11 mouse cellular contexts compared by ENCODE assay signal in genomic region chr1:167288665-167289538, GRCm38 (mm10). TPM values are rescaled to one million over a fixed set of nuclear protein-coding genes. Genes with fewer than 3 reads are reported as not detected.
DNase-seq lines count a peak whose midpoint lies in the region; ATAC-seq and TF ChIP-seq lines count a peak whose summit lies in the region.
"Had no signal": no experiment of that assay in that cellular context is flagged by ENCODE, and none has a peak within 500 bp of the region (broad histone marks: within the 10 kb centered on the region; RNA-seq: fewer than 3 reads in every experiment).

No protein-coding gene starts in this region.

- no peak for ATAC-seq in forebrain, postnatal 0 days
- ATAC-seq in forebrain, embryonic 16.5 days, result no peak
- ATAC-seq in stomach, postnatal 0 days (ENCODE audit: low FRiP score, low TSS enrichment), result no peak; the same call in 1 of the 2 replicates

- H3K9ac ChIP-seq in forebrain, postnatal 0 days, result no peak overlapping the region
- no peak overlapping the region for H3K9ac ChIP-seq in forebrain, embryonic 16.5 days (replicated peaks; ENCODE audit: low read depth, low read length)
- H3K9ac ChIP-seq in stomach, postnatal 0 days (ENCODE audit: low read length), result no peak overlapping the region

- TF ChIP-seq EP300 in stomach, postnatal 0 days (optimal IDR thresholded peaks at IDR 0.05), result no peak

- H3K4me2 ChIP-seq in forebrain, postnatal 0 days (ENCODE audit: low read depth), result no peak overlapping the region
- no peak overlapping the region for H3K4me2 ChIP-seq in forebrain, embryonic 16.5 days (ENCODE audit: low read length)
- H3K4me2 ChIP-seq in stomach, postnatal 0 days (replicated peaks; ENCODE audit: low read depth), result no peak overlapping the region

- WGBS in forebrain, postnatal 0 days, result 50% methylated on average over 11 of the region's 11 CpGs
- WGBS in forebrain, embryonic 16.5 days, result 49% methylated on average over 11 of the region's 11 CpGs
- WGBS in stomach, postnatal 0 days, result 48% methylated on average over 11 of the region's 11 CpGs

- no peak overlapping the region for H3K4me3 ChIP-seq in forebrain, postnatal 0 days (ENCODE audit: low read depth, low read length)
- H3K4me3 ChIP-seq in forebrain, embryonic 16.5 days (replicated peaks; ENCODE audit: low read length), result no peak overlapping the region
- H3K4me3 ChIP-seq in stomach, postnatal 0 days (ENCODE audit: low read depth, low read length), result no peak overlapping the region
- H3K4me3 ChIP-seq: heart, embryonic 13.5 days had no signal

- TF ChIP-seq CTCF in forebrain, postnatal 0 days (IDR thresholded peaks at IDR 0.05; ENCODE audit: low read depth), result 0 out of 2 replicates have a peak, but pooled peaks have one; percentile 15
- TF ChIP-seq CTCF in stomach, postnatal 0 days (IDR thresholded peaks at IDR 0.05; ENCODE audit: low read depth), result peak; percentile 31; the same call in 1 of the 2 replicates

- DNase-seq in forebrain, postnatal 0 days, result no peak
- peak; percentile 30 for DNase-seq in thymus, postnatal 4 days
- no peak for DNase-seq in thymus, adult 18-20 months
- DNase-seq in liver, result peak; percentile 85
- DNase-seq in stomach, postnatal 0 days (ENCODE audit: low spot score), result no peak
- no peak for DNase-seq in frontal cortex, postnatal 36 days (ENCODE audit: low spot score in 2 of 2)
- DNase-seq in natural killer cell, adult 2 months (ENCODE audit: low spot score in 2 of 2), result no peak
- DNase-seq: cerebellum, adult 18-20 months had no signal

- no peak overlapping the region for H3K27ac ChIP-seq in forebrain, postnatal 0 days (ENCODE audit: low read depth, low read length)
- H3K27ac ChIP-seq in forebrain, embryonic 16.5 days (ENCODE audit: low read length), result no peak overlapping the region
- H3K27ac ChIP-seq in stomach, postnatal 0 days (replicated peaks), result no peak overlapping the region
- H3K27ac ChIP-seq: heart, embryonic 13.5 days; kidney, postnatal 0 days had no signal

- H3K9me3 ChIP-seq in forebrain, postnatal 0 days (ENCODE audit: low read length), result no peaks in the 10 kb centered on the region
- H3K9me3 ChIP-seq in forebrain, embryonic 16.5 days (ENCODE audit: control insufficient read depth, low read length), result no peaks in the 10 kb centered on the region
- H3K9me3 ChIP-seq in stomach, postnatal 0 days (ENCODE audit: control insufficient read depth, low read length), result no peaks in the 10 kb centered on the region
- H3K9me3 ChIP-seq: heart, embryonic 13.5 days had no signal

- no peaks in the 10 kb centered on the region for H3K27me3 ChIP-seq in forebrain, postnatal 0 days (ENCODE audit: insufficient read depth, low read length)
- H3K27me3 ChIP-seq in forebrain, embryonic 16.5 days (replicated peaks; ENCODE audit: control insufficient read depth, insufficient read depth, low read length), result no peaks in the 10 kb centered on the region
- H3K27me3 ChIP-seq in stomach, postnatal 0 days (ENCODE audit: control insufficient read depth, insufficient read depth, low read length), result no peaks in the 10 kb centered on the region

- no peaks in the 10 kb centered on the region for H3K36me3 ChIP-seq in forebrain, postnatal 0 days (ENCODE audit: insufficient read depth)
- H3K36me3 ChIP-seq in forebrain, embryonic 16.5 days (ENCODE audit: control insufficient read depth, insufficient read depth), result no peaks in the 10 kb centered on the region
- H3K36me3 ChIP-seq in stomach, postnatal 0 days (ENCODE audit: control insufficient read depth, insufficient read depth, low read length), result no peaks in the 10 kb centered on the region
- H3K36me3 ChIP-seq: heart, embryonic 13.5 days had no signal

- H3K4me1 ChIP-seq in forebrain, postnatal 0 days (ENCODE audit: insufficient read depth), result no peaks in the 10 kb centered on the region
- H3K4me1 ChIP-seq in forebrain, embryonic 16.5 days (replicated peaks; ENCODE audit: control insufficient read depth, insufficient read depth, low read length), result peaks cover 10% of the 10 kb centered on the region
- 0 out of 2 replicates have a peak, but pooled peaks cover 2% of the 10 kb centered on the region for H3K4me1 ChIP-seq in stomach, postnatal 0 days (replicated peaks; ENCODE audit: control insufficient read depth, insufficient read depth)

RNA-seq across cellular contexts. Expression of gene Uck2, which starts 3.8 kb away (rescaled TPM):
- total RNA-seq in forebrain, postnatal 0 days (2014; rRNA removed), result 80.7 and 82.2 TPM in 2 replicates
- polyA plus RNA-seq in forebrain, postnatal 0 days (2015; fragmentation: Nextera tagmentation; extraction: Ambion mirVana), result 48.2 and 59.3 TPM in 2 replicates
- 62.7 and 70.3 TPM in 2 replicates for polyA plus RNA-seq in forebrain, embryonic 16.5 days (2015; fragmentation: Nextera tagmentation; extraction: Ambion mirVana)
- polyA plus RNA-seq in stomach, postnatal 0 days (2015; fragmentation: Nextera tagmentation; extraction: Ambion mirVana), result 49.4 and 52.5 TPM in 2 replicates

RNA-seq across cellular contexts. Expression of gene Tmco1, which starts 19.3 kb away (rescaled TPM):
- 55.2 and 60.4 TPM in 2 replicates for total RNA-seq in forebrain, postnatal 0 days (2014; rRNA removed)
- 70.0 and 76.7 TPM in 2 replicates for polyA plus RNA-seq in forebrain, postnatal 0 days (2015; fragmentation: Nextera tagmentation; extraction: Ambion mirVana)
- polyA plus RNA-seq in forebrain, embryonic 16.5 days (2015; fragmentation: Nextera tagmentation; extraction: Ambion mirVana), result 74.3 and 79.7 TPM in 2 replicates
- 77.2 and 81.8 TPM in 2 replicates for polyA plus RNA-seq in stomach, postnatal 0 days (2015; fragmentation: Nextera tagmentation; extraction: Ambion mirVana)

Comparison
In these comparisons a context has a peak if more than half of its experiments do, and no peak if none do; other contexts are left out.
1. DNase-seq: peak in thymus, postnatal 4 days (single experiment) and liver (single experiment); none in forebrain, postnatal 0 days (single experiment), thymus, adult 18-20 months (0 of 2), stomach, postnatal 0 days (single experiment), frontal cortex, postnatal 36 days (0 of 2) and natural killer cell, adult 2 months (0 of 2).